Mouse (Mus musculus): ENCODE measurements around the gene Utp14b. TPM values are rescaled to one million over a fixed set of nuclear protein-coding genes. Genes with fewer than 3 reads are reported as not detected.

Gene Utp14b
- polyA plus RNA-seq, 1 experiment from 2014 or later = 5.4 TPM

- Histone ChIP-seq H3K9me3 (ENCODE audit: control insufficient read depth, low read length) (no peaks in the 10 kb centered on the region), H3K4me1 (ENCODE audit: control insufficient read depth, insufficient read depth, low read length) (no peaks in the 10 kb centered on the region), H3K27me3 (ENCODE audit: control insufficient read depth, insufficient read depth, low read length) (no peaks in the 10 kb centered on the region), H3K36me3 (ENCODE audit: control insufficient read depth, insufficient read depth, low read length) (no peaks in the 10 kb centered on the region), H3K4me3 (ENCODE audit: low read depth, low read length) (no peak overlapping the region), H3K4me2 (ENCODE audit: low read depth, severe bottlenecking) (no peak overlapping the region), H3K9ac (ENCODE audit: low read length) (no peak overlapping the region), H3K27ac (replicated peaks; ENCODE audit: low read depth, low read length) (no peak overlapping the region)
- 88% methylated on average over 5 of the region's 5 CpGs for WGBS
- DNase-seq (ENCODE audit: low spot score) = no peak
- no peak for ATAC-seq (ENCODE audit: insufficient number of reproducible peaks, low FRiP score, low TSS enrichment, low read depth)
Observed at GRCm38 (mm10) chr1:78710613-78711329, 52.9 kb downstream of the Utp14b start.

Other genes starting within 250 kb of the Utp14b start
- 161 and 165 TPM in 2 replicates for gene Farsb, start 169.1 kb upstream of the Utp14b start, polyA plus RNA-seq (2014; fragmentation: Nextera tagmentation; extraction: Ambion mirVana)
- gene Mogat1, start 147.0 kb upstream of the Utp14b start, polyA plus RNA-seq (2014; fragmentation: Nextera tagmentation; extraction: Ambion mirVana) = not detected in 2 replicates
- gene BC035947, start 145.9 kb upstream of the Utp14b start, polyA plus RNA-seq (2014; fragmentation: Nextera tagmentation; extraction: Ambion mirVana) = 0.31 and 0.74 TPM in 2 replicates
- gene Acsl3, start 213 bp upstream of the Utp14b start, polyA plus RNA-seq (2014; fragmentation: Nextera tagmentation; extraction: Ambion mirVana) = 85.6 and 88.6 TPM in 2 replicates
- 1.0 and 2.0 TPM in 2 replicates for gene Kcne4, start 158.7 kb downstream of the Utp14b start, polyA plus RNA-seq (2014; fragmentation: Nextera tagmentation; extraction: Ambion mirVana)

Data from limb, embryonic 11.5 days (tissue).